8 mouse cellular contexts compared by ENCODE assay signal in the genomic region with DNA sequence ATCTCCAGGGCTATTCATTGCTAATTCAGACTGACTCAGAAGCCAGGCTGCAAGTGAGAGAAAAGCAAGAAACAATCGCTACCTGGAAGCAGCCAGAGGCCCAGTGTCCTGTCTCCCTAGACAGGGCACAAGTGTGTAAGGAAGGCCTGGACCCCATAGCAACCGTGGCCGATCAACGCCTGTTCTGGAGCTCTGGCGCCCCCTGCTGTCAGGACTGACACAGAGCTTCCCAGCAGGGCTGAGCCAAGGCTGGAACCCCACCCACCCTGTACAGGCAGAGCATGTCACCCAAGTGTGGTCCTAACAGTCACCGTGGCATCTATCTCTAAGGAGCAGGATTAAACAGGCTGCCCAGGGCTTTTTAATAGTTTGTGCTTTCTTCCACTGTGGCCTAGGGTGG. TPM values are rescaled to one million over a fixed set of nuclear protein-coding genes. Genes with fewer than 3 reads are reported as not detected.
DNase-seq lines count a peak whose midpoint lies in the region; ATAC-seq and TF ChIP-seq lines count a peak whose summit lies in the region.

No protein-coding gene starts in this region.

- 24% methylated on average over 6 of the region's 6 CpGs for WGBS in heart, embryonic 10.5 days
- WGBS in kidney, embryonic 15.5 days, result 21% methylated on average over 6 of the region's 6 CpGs
- WGBS in liver, embryonic 12.5 days (ENCODE audit: insufficient replicate concordance), result 11% methylated on average over 6 of the region's 6 CpGs
- 14% methylated on average over 6 of the region's 6 CpGs for WGBS in olfactory bulb, adult 2 months

- no peak overlapping the region for H3K27ac ChIP-seq in heart, embryonic 10.5 days
- H3K27ac ChIP-seq in kidney, embryonic 15.5 days, result no peak overlapping the region
- H3K27ac ChIP-seq in liver, embryonic 12.5 days, result no peak overlapping the region
- no peak overlapping the region for H3K27ac ChIP-seq in olfactory bulb, adult 2 months (ENCODE audit: insufficient read depth, low read depth, low read length)

- peaks cover 71% of the 10 kb centered on the region for H3K36me3 ChIP-seq in heart, embryonic 10.5 days
- peaks cover 89% of the 10 kb centered on the region for H3K36me3 ChIP-seq in kidney, embryonic 15.5 days
- H3K36me3 ChIP-seq in liver, embryonic 12.5 days, result peaks cover 67% of the 10 kb centered on the region

- no peak overlapping the region for H3K4me3 ChIP-seq in heart, embryonic 10.5 days
- H3K4me3 ChIP-seq in kidney, embryonic 15.5 days (replicated peaks), result no peak overlapping the region
- no peak overlapping the region for H3K4me3 ChIP-seq in liver, embryonic 12.5 days
- no peak overlapping the region for H3K4me3 ChIP-seq in olfactory bulb, adult 2 months (ENCODE audit: insufficient read depth, low read depth, low read length)

- peaks cover 16% of the 10 kb centered on the region for H3K4me1 ChIP-seq in heart, embryonic 10.5 days
- H3K4me1 ChIP-seq in kidney, embryonic 15.5 days, result peaks cover 9% of the 10 kb centered on the region; the same call in 1 of the 2 replicates
- peaks cover 29% of the 10 kb centered on the region for H3K4me1 ChIP-seq in liver, embryonic 12.5 days
- H3K4me1 ChIP-seq in olfactory bulb, adult 2 months (ENCODE audit: control insufficient read depth, insufficient read depth, low read length), result peaks cover 24% of the 10 kb centered on the region

- 0 out of 2 replicates have a peak, but pooled peaks cover 3% of the 10 kb centered on the region for H3K9me3 ChIP-seq in heart, embryonic 10.5 days
- peaks cover 4% of the 10 kb centered on the region; the same call in 1 of the 2 replicates for H3K9me3 ChIP-seq in kidney, embryonic 15.5 days (replicated peaks)
- H3K9me3 ChIP-seq in liver, embryonic 12.5 days (replicated peaks), result peaks cover 8% of the 10 kb centered on the region; the same call in 1 of the 2 replicates

- H3K9ac ChIP-seq in kidney, embryonic 15.5 days, result no peak overlapping the region
- H3K9ac ChIP-seq in liver, embryonic 12.5 days, result no peak overlapping the region

- peak; percentile 79 for DNase-seq in A20 (ENCODE audit: low read depth, low spot score)
- peak; percentile 82 to 92 for DNase-seq in adrenal gland, adult 18-20 months (ENCODE audit: low spot score in 2 of 2)
- peak; percentile 86 for DNase-seq in embryo, embryonic 11 days
- peak; percentile 91 for DNase-seq in heart, embryonic 10.5 days (ENCODE audit: low spot score)
- DNase-seq in testis, postnatal 10 days (ENCODE audit: low spot score), result peak; percentile 94

- no peak overlapping the region for H3K4me2 ChIP-seq in kidney, embryonic 15.5 days
- H3K4me2 ChIP-seq in liver, embryonic 12.5 days, result no peak overlapping the region

- TF ChIP-seq CTCF in olfactory bulb, adult 2 months (IDR thresholded peaks at IDR 0.05; ENCODE audit: insufficient read depth, low read depth, low read length), result peak; percentile 77

- peak; percentile 46; the same call in 1 of the 2 replicates for ATAC-seq in kidney, embryonic 15.5 days (replicated peaks; ENCODE audit: low FRiP score)
- peak; percentile 61 for ATAC-seq in liver, embryonic 12.5 days

- no peak for TF ChIP-seq POLR2A in olfactory bulb, adult 2 months (IDR thresholded peaks at IDR 0.05; ENCODE audit: insufficient read depth, low read depth, low read length)

- H3K27me3 ChIP-seq in heart, embryonic 10.5 days (ENCODE audit: insufficient read depth, poor library complexity, severe bottlenecking), result no peaks in the 10 kb centered on the region
- H3K27me3 ChIP-seq in kidney, embryonic 15.5 days, result no peaks in the 10 kb centered on the region
- no peaks in the 10 kb centered on the region for H3K27me3 ChIP-seq in liver, embryonic 12.5 days (replicated peaks)

RNA-seq across cellular contexts. Expression of a gene that starts 7.8 kb away (rescaled TPM):
- 1 to 10 TPM; 1.4 to 1.9 TPM for total RNA-seq in adrenal gland, adult 18-20 months (2021)
- 4.3 and 12.9 TPM in 2 replicates for polyA plus RNA-seq in heart, embryonic 10.5 days (2016; fragmentation: Nextera tagmentation; extraction: Ambion mirVana)
- 9.8 and 13.3 TPM in 2 replicates for polyA plus RNA-seq in kidney, embryonic 15.5 days (2015; fragmentation: Nextera tagmentation; extraction: Ambion mirVana)
- 0.21 and 0.81 TPM in 2 replicates for polyA plus RNA-seq in liver, embryonic 12.5 days (2016; fragmentation: Nextera tagmentation; extraction: Ambion mirVana)
- polyA plus RNA-seq in olfactory bulb, adult 2 months (2012; ENCODE audit: insufficient read depth, insufficient read length, low replicate concordance, missing spikeins), result not detected in 2 replicates

RNA-seq across cellular contexts. Expression of a gene that starts 25.6 kb away (rescaled TPM):
- 10 to 100 TPM; 16.2 to 16.4 TPM for total RNA-seq in adrenal gland, adult 18-20 months (2021)
- polyA plus RNA-seq in heart, embryonic 10.5 days (2016; fragmentation: Nextera tagmentation; extraction: Ambion mirVana), result 18.2 and 22.1 TPM in 2 replicates
- 19.8 and 20.3 TPM in 2 replicates for polyA plus RNA-seq in kidney, embryonic 15.5 days (2015; fragmentation: Nextera tagmentation; extraction: Ambion mirVana)
- polyA plus RNA-seq in liver, embryonic 12.5 days (2016; fragmentation: Nextera tagmentation; extraction: Ambion mirVana), result 15.2 and 16.2 TPM in 2 replicates
- polyA plus RNA-seq in olfactory bulb, adult 2 months (2012; ENCODE audit: insufficient read depth, insufficient read length, low replicate concordance, missing spikeins), result not detected in 2 replicates

RNA-seq across cellular contexts. Expression of a gene that starts 35.2 kb away (rescaled TPM):
- total RNA-seq in adrenal gland, adult 18-20 months (2021), result 1 to 10 TPM; 5.7 to 7.2 TPM
- polyA plus RNA-seq in heart, embryonic 10.5 days (2016; fragmentation: Nextera tagmentation; extraction: Ambion mirVana), result 7.1 and 9.6 TPM in 2 replicates
- polyA plus RNA-seq in kidney, embryonic 15.5 days (2015; fragmentation: Nextera tagmentation; extraction: Ambion mirVana), result 7.4 and 7.8 TPM in 2 replicates
- polyA plus RNA-seq in liver, embryonic 12.5 days (2016; fragmentation: Nextera tagmentation; extraction: Ambion mirVana), result 7.8 and 8.9 TPM in 2 replicates
- not detected in 2 replicates for polyA plus RNA-seq in olfactory bulb, adult 2 months (2012; ENCODE audit: insufficient read depth, insufficient read length, low replicate concordance, missing spikeins)

RNA-seq across cellular contexts. Expression of a gene that starts 40.2 kb away (rescaled TPM):
- 10 to 100 TPM; 19.6 to 34.5 TPM for total RNA-seq in adrenal gland, adult 18-20 months (2021)
- 1.6 and 2.9 TPM in 2 replicates for polyA plus RNA-seq in heart, embryonic 10.5 days (2016; fragmentation: Nextera tagmentation; extraction: Ambion mirVana)
- 2.5 and 3.8 TPM in 2 replicates for polyA plus RNA-seq in kidney, embryonic 15.5 days (2015; fragmentation: Nextera tagmentation; extraction: Ambion mirVana)
- 4.6 and 5.5 TPM in 2 replicates for polyA plus RNA-seq in liver, embryonic 12.5 days (2016; fragmentation: Nextera tagmentation; extraction: Ambion mirVana)
- polyA plus RNA-seq in olfactory bulb, adult 2 months (2012; ENCODE audit: insufficient read depth, insufficient read length, low replicate concordance, missing spikeins), result not detected in 2 replicates

RNA-seq across cellular contexts. Expression of a gene that starts 56.5 kb away (rescaled TPM):
- 10 to 100 TPM; 48.6 to 60.7 TPM for total RNA-seq in adrenal gland, adult 18-20 months (2021)
- polyA plus RNA-seq in heart, embryonic 10.5 days (2016; fragmentation: Nextera tagmentation; extraction: Ambion mirVana), result 4.9 and 8.9 TPM in 2 replicates
- 0.44 and 0.64 TPM in 2 replicates for polyA plus RNA-seq in kidney, embryonic 15.5 days (2015; fragmentation: Nextera tagmentation; extraction: Ambion mirVana)
- polyA plus RNA-seq in liver, embryonic 12.5 days (2016; fragmentation: Nextera tagmentation; extraction: Ambion mirVana), result 0.56 and 0.77 TPM in 2 replicates
- not detected in 2 replicates for polyA plus RNA-seq in olfactory bulb, adult 2 months (2012; ENCODE audit: insufficient read depth, insufficient read length, low replicate concordance, missing spikeins)

Comparison
In these comparisons a context has a peak if more than half of its experiments do, and no peak if none do; other contexts are left out.
1. RNA of a gene that starts 25.6 kb away (polyA plus RNA-seq): 18.2 to 22.1 TPM in heart, embryonic 10.5 days, 19.8 to 20.3 TPM in kidney, embryonic 15.5 days and 15.2 to 16.2 TPM in liver, embryonic 12.5 days; not detected in olfactory bulb, adult 2 months; every median in the first group is over 10 times any median in the second.
2. Peak in every context shown above with its lines, with median percentiles within 50 percentile points of each other: DNase-seq.